Mouse (Mus musculus): ENCODE data around the gene Gemin5.

DNA sequence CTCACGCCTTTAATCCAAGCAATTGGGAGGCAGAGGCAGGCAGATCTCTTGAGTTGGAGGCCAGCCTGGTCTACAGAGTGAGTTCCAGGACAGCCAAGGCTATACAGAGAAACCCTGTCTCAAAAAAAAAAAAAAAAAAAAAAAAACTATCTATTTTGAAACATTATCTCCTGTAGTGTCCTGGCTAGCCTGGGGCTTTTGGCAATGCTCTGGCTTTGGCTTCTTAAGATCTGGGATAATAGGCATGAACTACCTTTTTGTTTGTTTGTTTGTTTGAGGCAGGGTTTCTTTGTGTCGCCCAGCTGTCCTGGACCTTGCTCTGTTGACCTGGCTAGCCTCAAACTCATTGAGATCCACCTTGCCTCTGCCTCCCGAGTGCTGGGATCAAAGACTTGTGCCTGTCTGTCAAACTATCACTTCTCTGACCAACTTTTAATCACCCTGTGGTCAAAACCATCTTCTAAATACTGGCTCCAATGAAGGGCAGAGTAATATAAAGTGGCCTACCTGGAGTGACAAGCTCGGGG, 67.1 kb downstream of the Gemin5 start:
- no peak for TF ChIP-seq CTCF (IDR thresholded peaks at IDR 0.05; ENCODE audit: control insufficient read depth, insufficient read depth, insufficient replicate concordance, low read depth, low read length)
- TF ChIP-seq POLR2A (IDR thresholded peaks at IDR 0.05; ENCODE audit: control insufficient read depth, low read depth, low read length): no peak

Data from testis, adult 2 months (tissue).